Mouse (Mus musculus) layer of hippocampus, adult 11-12 months (tissue): ENCODE data around the gene Cux1.

Experiments
- DNase-seq: peaks from one replicate; pipeline ENCODE4 v3.0.0; 2022; ENCODE audit warnings: low spot score

Cux1 gene

DNA sequence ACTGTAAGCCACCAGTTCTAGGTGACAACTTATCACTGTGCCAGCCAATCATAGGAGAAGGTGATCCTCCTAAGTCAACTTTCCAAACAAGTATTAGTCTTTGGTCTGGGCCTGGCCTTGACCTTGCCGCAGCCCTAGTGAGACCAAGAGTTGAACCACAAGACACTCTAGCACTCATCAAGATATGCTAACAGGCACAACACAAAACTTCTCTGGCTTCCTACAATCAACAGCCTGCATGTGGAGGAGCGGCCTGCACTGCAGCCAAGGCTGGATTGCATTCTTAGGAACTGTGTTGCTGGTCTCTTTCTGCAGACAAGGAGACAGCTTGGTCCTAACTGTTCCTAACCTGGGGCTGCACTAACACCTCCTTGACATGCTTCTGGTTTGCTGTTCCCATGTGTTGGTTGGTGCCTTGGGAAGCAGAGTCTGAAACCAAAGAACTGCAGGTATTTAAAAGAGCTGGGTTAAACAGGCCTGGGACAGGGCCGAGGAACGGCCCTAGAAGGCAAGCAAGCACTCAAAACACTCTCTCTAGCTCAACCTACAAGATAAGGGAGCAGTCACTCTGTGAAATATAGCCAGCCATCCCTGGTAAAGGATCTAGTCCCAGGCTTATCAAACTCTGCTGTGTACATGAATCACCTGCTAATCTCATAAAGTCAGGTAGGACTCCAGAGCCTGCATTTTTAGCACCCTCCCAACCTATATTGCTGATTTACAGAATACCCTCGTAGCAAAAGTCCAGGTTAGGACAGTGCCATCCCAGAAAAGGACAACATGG, 27.0 kb downstream of the Cux1 start:
- DNase-seq, result no peak

- no peak for DNase-seq
These were observed 30.5 kb downstream of the Cux1 start for GRCm38 (mm10) chr5:136536753-136537152.

GRCm38 (mm10) chr5:136535976-136536725, 31.1 kb downstream of the Cux1 start:
- no peak for DNase-seq

DNA sequence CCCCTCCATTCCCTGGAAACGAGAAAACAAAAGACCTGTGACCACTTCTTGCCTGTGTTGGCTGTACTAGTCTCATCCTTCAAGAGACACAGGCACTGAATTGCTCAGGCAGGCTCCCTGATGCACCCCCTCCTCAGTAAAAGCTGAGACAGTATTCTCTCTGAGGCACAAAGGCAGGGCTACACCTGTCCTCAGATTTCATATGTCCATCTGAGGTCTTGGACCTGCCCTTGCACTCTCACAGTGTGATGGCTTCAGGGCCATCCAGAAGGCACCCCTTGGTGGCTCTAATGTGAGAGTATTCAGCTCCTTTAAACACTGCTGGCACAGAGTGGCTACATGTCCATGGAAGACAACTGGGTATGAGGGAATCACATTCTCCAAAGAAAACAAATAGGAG, 32.1 kb downstream of the Cux1 start:
- DNase-seq, result no peak

GRCm38 (mm10) chr5:136533371-136534276, 33.7 kb downstream of the Cux1 start:
- DNase-seq, result no peak

- DNase-seq, result no peak
These were observed 35.5 kb downstream of the Cux1 start for GRCm38 (mm10) chr5:136531674-136532365.

DNA sequence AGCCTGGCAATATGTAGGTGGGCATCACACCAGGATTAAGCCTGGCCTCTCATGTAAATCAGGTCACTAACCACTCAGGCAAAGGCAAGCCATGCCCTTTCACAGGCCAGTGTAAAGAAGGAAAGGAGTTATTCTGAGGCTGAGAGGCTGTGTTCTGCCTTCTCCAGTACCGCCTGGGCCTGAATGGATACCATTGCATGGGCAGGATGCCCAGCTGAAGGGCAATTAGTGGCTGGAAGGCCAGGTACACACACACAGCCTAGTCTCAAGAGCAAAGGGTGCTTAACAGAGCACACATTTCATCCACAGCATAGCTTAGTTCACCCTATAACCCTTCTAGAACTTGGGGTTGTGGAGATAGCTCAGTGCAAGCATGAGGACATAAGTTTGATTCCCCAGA, 36.4 kb downstream of the Cux1 start:
- DNase-seq, result no peak

DNA sequence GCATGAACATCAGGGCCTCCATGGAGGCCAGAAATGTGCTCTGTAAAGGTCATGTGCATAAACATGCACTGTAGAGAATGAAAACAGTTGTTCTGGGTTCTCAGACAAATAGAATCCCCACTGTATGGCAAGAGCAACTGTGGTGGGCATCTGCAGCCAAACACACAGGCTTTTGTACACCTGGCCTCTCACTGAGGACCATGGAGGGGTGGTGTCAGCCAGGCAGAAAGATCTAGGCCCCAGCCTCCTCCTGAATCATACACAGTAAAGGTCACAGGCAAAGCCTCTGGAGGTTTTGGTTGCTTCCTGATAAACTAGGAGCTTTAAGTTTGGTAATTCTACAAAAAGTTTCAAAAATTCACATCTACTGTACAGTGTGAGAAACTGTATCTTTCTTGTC, 38.1 kb downstream of the Cux1 start:
- DNase-seq, result no peak

GRCm38 (mm10) chr5:136527871-136528270, 39.4 kb downstream of the Cux1 start:
- DNase-seq, result no peak

DNA sequence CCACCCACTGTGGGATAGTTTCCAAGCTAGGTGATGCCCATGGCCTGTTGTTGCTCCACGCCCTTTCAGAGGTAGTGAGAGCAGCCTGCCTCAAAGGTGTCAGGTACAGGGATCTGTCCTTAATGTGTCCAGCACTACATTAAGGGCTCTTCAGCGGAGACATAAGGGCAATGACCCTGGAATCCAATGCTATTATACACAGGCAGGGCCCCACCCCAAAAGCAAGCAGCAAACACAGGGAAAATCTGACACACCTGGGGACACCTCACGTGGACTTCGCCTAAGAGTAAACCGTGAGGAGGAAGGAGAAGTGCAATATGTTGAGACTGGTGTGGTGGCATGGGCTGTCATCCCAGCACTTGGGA, 40.8 kb downstream of the Cux1 start:
- no peak for DNase-seq

- no peak for DNase-seq
These were observed 41.3 kb downstream of the Cux1 start for GRCm38 (mm10) chr5:136525896-136526544.

- no peak for DNase-seq
These were observed 44.3 kb downstream of the Cux1 start for GRCm38 (mm10) chr5:136522843-136523463.

DNA sequence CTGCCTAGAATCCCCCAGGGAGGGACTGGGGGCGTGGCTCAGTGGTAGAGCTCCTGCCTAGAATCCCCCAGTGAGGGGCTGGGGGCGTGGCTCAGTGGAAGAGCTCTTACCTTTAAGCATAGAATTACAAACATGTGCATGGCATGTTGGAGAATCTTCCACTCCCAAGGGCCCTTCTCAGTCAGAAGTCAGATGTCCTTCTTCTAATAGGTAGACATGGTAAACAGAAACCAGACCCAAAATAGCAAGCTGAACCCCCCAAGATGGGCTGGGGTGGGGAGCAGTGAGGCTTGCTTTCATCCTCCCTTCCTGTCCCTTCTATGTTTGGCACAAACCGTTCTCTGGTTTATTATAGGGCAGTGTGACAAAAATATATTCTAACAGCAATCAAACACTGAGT, 45.6 kb downstream of the Cux1 start:
- DNase-seq, result no peak

DNA sequence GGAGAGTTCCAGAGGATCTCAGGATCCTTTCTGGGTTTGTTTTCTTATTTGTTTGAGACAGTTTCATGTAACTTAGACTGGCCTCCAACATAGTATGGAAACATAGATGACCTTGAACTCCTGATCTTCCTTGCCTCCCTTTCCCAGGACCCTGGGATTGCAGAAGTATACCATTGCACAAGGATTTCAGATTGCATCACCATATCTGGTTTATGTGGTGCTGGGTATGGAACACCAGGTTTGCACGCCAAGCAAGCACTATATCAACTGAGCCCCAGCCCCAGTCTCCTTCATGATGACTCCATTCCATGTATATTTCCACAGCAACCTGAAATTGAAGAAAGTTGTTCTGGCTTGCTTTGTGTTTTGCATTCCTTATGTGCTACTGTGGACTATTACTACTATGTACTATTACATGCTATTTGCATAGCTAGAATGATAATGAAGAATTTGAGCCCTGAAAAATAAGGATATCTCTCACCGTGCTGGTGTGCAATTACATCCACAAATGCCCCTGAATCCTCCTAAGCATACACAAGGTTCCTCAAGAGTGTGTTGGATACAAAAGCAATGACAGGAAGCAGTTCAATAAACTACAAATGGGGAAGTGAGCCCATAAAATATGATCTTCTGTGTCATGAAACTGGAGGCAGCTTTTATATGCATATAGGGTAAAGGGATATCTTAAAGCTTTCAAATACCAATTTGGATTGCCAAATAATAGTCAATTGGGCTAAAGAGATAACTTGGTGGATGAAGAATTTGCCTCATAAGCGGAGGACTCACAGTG, 48.4 kb downstream of the Cux1 start:
- DNase-seq, result no peak

GRCm38 (mm10) chr5:136517510-136517909, 49.8 kb downstream of the Cux1 start:
- no peak for DNase-seq

DNA sequence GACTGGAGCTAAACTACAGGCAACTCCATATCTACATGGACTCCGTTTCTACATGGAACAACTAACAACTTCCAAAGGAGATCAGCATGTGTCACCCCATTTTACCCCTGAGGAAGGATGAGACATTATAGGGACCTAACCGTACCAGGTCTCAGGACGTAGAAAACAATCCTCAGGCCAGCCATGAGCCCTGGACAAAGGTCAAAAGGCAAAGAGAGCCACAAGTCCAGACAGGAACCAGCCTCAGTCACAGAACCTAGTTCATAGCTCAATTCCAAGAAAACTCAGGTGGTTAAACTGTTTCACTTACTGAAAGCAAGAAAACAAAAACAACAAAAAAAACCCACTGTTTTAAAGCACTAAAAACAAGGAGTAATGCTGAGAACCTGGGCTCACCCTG, 50.7 kb downstream of the Cux1 start:
- DNase-seq, result no peak

DNA sequence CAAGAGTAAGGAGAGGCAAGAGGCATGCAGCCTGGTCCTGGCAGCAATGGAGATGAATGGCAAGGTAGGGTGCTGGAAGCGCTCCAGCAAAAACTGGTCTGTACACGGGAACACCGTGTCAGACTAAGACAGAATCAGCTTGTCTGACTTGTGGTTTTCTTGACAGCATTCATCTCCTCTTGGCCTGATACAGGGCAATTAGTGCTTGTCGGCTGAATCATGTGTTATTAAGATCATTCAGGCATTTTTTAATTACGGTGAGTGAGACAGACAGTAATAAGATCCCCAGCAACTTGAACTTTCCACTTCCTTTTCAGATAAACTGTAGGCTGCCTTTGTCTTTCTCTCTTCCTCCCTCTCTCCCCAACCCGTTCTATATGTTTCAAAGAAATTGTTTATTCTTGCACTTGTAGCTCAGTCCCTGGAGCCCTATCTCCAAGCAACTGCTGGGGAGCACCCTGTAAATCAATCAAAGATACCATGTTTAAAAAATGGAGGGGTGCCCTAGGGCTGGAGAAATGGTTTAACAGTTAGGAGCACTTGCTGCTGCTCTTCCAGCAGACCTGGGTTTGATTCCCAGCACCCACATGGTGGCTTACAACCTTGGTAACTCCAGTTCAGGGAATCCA, 53.1 kb downstream of the Cux1 start:
- no peak for DNase-seq

DNA sequence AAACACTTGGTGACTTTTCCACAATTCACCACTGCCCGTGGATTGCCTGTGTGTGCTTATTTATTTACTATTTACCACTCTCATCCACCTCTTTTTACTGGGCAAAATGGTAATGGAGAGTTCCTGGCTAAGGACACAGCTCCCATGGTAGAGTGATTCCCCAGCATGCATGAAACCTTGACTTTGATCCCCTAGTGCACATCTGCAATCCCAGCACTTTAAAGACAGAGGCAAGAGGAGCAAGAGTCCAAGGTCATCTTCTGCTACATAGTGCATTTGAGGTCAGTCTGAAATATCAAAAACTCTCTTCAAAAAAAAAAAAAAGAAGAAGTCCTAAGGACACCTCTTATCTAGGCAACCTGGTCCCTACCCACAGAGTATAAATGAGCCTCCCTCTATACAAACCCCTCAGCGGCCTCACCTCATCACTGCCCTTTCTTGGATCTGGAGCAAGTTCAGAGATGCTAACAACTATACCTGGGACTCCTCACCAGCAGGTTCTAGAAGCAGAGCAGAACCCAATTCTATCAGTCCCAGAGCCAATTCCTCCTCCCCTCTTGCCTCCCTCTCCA, 55.1 kb downstream of the Cux1 start:
- no peak for DNase-seq

DNA sequence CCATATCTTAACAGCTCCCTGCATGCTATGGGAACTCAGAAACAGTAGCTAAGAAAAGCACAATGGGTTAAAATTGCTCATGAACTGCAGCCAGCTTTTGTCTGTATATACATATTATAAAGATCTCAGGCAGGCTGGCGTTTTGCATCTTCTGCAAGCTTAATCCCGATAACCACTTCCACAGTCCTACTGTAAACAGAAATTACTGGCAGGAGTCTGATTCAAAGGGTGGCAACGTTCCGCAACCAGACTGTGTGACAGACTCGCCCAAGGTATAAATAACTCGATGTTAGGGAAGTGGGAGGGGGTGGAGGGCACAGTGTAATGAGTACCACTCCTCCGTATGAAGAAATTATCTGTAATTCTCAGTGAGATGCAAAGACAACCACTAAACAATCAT, 55.9 kb downstream of the Cux1 start:
- no peak for DNase-seq
